Mouse (Mus musculus): ENCODE measurements around the gene Hrc. TPM values are rescaled to one million over a fixed set of nuclear protein-coding genes. Genes with fewer than 3 reads are reported as not detected.
A peak's percentile ranks its signal among the peaks of the same experiment; 100 is the strongest.

Hrc gene
- polyA plus RNA-seq, 1 experiment from 2014 or later = 1.1 TPM

- H3K4me2 ChIP-seq (ENCODE audit: low read depth) = peak overlapping the region; percentile 85
- ATAC-seq (ENCODE audit: insufficient read depth, low FRiP score, low TSS enrichment) = no peak
- peak overlapping the region; percentile 82 for H3K9ac ChIP-seq (ENCODE audit: low read length)
- H3K4me3 ChIP-seq (ENCODE audit: low read depth, low read length) = peak overlapping the region; percentile 81
- H3K4me1 ChIP-seq (ENCODE audit: control insufficient read depth, insufficient read depth, low read length) = peaks cover 11% of the 10 kb centered on the region
- H3K36me3 ChIP-seq (ENCODE audit: control insufficient read depth, insufficient read depth, low read length) = no peaks in the 10 kb centered on the region
- peak; percentile 56 for DNase-seq (ENCODE audit: low spot score)
- H3K27me3 ChIP-seq (ENCODE audit: control insufficient read depth, insufficient read depth, low read length) = peaks cover 30% of the 10 kb centered on the region
- H3K9me3 ChIP-seq (ENCODE audit: control insufficient read depth, low read length) = no peaks in the 10 kb centered on the region
- WGBS = 3% methylated on average over 34 of the region's 35 CpGs
- no peak overlapping the region for H3K27ac ChIP-seq (ENCODE audit: low read depth, low read length)
Measured at GRCm38 (mm10) chr7:45365742-45366651, 30.9 kb downstream of the Hrc start.

GRCm38 (mm10) chr7:45366652-45367019 is 31.5 kb downstream of the Hrc start, which contains the start of gene Ppfia3:
Gene Ppfia3, minus strand, starts transcription at chr7:45367019.
- Histone ChIP-seq H3K4me3 (ENCODE audit: low read depth, low read length) (peak within 1 kb of the TSS; percentile 81), H3K27ac (ENCODE audit: low read depth, low read length) (peak within 1 kb of the TSS; percentile 15), H3K36me3 (ENCODE audit: control insufficient read depth, insufficient read depth, low read length) (no peaks in the 10 kb centered on the region), H3K9me3 (ENCODE audit: control insufficient read depth, low read length) (no peaks in the 10 kb centered on the region), H3K4me2 (ENCODE audit: low read depth) (peak within 1 kb of the TSS; percentile 85), H3K9ac (ENCODE audit: low read length) (peak within 1 kb of the TSS; percentile 82), H3K27me3 (ENCODE audit: control insufficient read depth, insufficient read depth, low read length) (peaks cover 30% of the 10 kb centered on the region), H3K4me1 (ENCODE audit: control insufficient read depth, insufficient read depth, low read length) (peaks cover 13% of the 10 kb centered on the region)
- 2% methylated on average over 22 of the region's 26 CpGs for WGBS
- ATAC-seq (ENCODE audit: insufficient read depth, low FRiP score, low TSS enrichment) = peak; percentile 36
- DNase-seq (ENCODE audit: low spot score) = no peak

GRCm38 (mm10) chr7:45367020-45367880 is 32.2 kb downstream of the Hrc start:
- peaks cover 13% of the 10 kb centered on the region for H3K4me1 ChIP-seq (ENCODE audit: control insufficient read depth, insufficient read depth, low read length)
- DNase-seq (ENCODE audit: low spot score) = peak; percentile 96
- H3K36me3 ChIP-seq (ENCODE audit: control insufficient read depth, insufficient read depth, low read length) = no peaks in the 10 kb centered on the region
- peak overlapping the region; percentile 15 for H3K27ac ChIP-seq (ENCODE audit: low read depth, low read length)
- H3K4me3 ChIP-seq (ENCODE audit: low read depth, low read length) = peak overlapping the region; percentile 81
- WGBS = under 1% methylated on average over 68 of the region's 70 CpGs
- peak overlapping the region; percentile 82 for H3K9ac ChIP-seq (ENCODE audit: low read length)
- H3K4me2 ChIP-seq (ENCODE audit: low read depth) = peak overlapping the region; percentile 85
- no peaks in the 10 kb centered on the region for H3K9me3 ChIP-seq (ENCODE audit: control insufficient read depth, low read length)
- peaks cover 27% of the 10 kb centered on the region for H3K27me3 ChIP-seq (ENCODE audit: control insufficient read depth, insufficient read depth, low read length)
- peak; percentile 86 for ATAC-seq (ENCODE audit: insufficient read depth, low FRiP score, low TSS enrichment)

- WGBS = 77% methylated on average over 15 of the region's 15 CpGs
- Histone ChIP-seq H3K27ac (ENCODE audit: low read depth, low read length) (no peak overlapping the region), H3K4me3 (ENCODE audit: low read depth, low read length) (peak overlapping the region; percentile 81), H3K9ac (ENCODE audit: low read length) (no peak overlapping the region), H3K36me3 (ENCODE audit: control insufficient read depth, insufficient read depth, low read length) (no peaks in the 10 kb centered on the region), H3K9me3 (ENCODE audit: control insufficient read depth, low read length) (no peaks in the 10 kb centered on the region), H3K4me1 (ENCODE audit: control insufficient read depth, insufficient read depth, low read length) (peaks cover 13% of the 10 kb centered on the region), H3K27me3 (ENCODE audit: control insufficient read depth, insufficient read depth, low read length) (peaks cover 23% of the 10 kb centered on the region), H3K4me2 (ENCODE audit: low read depth) (peak overlapping the region; percentile 85)
- DNase-seq (ENCODE audit: low spot score) (no peak), ATAC-seq (ENCODE audit: insufficient read depth, low FRiP score, low TSS enrichment) (no peak)
Measured at GRCm38 (mm10) chr7:45368178-45368577, 33.1 kb downstream of the Hrc start.

DNA sequence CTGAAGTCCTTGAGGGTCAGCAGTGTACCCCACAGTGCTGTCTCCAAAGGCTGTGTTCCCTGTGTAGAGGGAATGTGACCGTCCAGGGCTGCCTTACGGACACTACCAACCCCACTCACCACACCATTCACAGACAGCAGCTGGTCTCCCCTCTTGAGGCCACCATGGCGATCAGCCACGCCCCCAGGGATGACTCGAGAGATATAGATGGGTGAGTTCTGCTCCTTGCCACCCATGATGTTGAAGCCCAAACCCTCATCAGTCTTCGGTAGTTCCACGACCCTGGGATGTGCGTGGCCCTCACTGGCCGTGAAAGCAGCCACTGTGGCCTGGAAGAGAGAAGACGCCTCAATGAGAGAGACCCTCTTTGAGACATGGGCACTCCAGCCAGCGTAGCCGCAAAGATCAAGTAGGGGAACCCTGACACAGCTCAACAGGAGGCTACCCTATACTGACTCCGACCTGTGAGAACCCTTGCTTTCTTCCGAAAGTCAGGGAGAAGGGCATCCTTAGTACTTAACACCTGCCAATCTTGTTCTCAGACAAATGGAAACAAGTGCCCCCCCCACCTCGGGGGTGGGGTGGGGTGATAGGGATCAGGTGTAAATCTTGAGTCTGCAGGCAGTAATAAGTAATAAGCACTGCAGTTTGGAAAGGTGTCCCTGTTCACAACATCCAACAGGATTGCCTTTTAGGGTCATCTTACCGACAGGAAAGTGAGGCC is 34.1 kb downstream of the Hrc start:
- peaks cover 23% of the 10 kb centered on the region for H3K27me3 ChIP-seq (ENCODE audit: control insufficient read depth, insufficient read depth, low read length)
- peaks cover 13% of the 10 kb centered on the region for H3K4me1 ChIP-seq (ENCODE audit: control insufficient read depth, insufficient read depth, low read length)
- no peak for ATAC-seq (ENCODE audit: insufficient read depth, low FRiP score, low TSS enrichment)
- WGBS = 71% methylated on average over 16 of the region's 16 CpGs
- no peak overlapping the region for H3K9ac ChIP-seq (ENCODE audit: low read length)
- H3K4me2 ChIP-seq (ENCODE audit: low read depth) = peak overlapping the region; percentile 85
- no peaks in the 10 kb centered on the region for H3K9me3 ChIP-seq (ENCODE audit: control insufficient read depth, low read length)
- H3K36me3 ChIP-seq (ENCODE audit: control insufficient read depth, insufficient read depth, low read length) = peaks cover 4% of the 10 kb centered on the region; the same call in 1 of the 2 replicates
- H3K27ac ChIP-seq (ENCODE audit: low read depth, low read length) = no peak overlapping the region
- DNase-seq (ENCODE audit: low spot score) = no peak
- H3K4me3 ChIP-seq (ENCODE audit: low read depth, low read length) = peak overlapping the region; percentile 43; the same call in 1 of the 2 replicates

DNA sequence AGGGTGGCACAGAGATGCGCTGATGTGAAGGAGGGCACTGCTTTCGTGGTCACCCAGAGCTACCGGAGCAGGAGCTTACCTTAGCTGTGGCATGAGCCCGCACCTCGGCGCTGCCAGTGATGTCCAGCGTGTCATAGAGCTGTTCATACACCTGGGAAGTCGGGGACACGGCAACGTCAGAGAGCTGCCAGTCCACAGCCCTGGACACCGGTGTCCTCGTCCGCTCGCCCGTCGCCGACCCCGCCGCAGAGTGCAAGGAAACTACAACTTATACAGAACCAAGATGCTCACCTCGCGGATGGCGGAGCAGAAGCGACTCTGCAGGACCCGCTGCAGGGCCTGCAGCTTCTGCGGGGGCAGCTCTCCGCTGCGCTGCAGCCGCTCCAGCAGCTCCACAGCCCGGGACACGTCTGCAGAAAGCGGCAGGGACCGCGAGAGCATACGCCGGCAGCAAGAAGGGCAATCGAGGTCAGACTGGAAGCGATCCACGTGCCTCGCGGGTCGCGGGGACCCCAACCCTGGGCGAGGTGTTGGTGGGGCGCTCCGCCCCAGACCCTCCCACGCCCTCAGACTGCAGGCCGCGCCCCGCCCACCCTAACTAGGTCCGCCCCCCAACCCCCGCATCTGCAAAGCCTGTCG is 34.9 kb downstream of the Hrc start:
- Histone ChIP-seq H3K9ac (ENCODE audit: low read length) (peak overlapping the region; percentile 52), H3K36me3 (ENCODE audit: control insufficient read depth, insufficient read depth, low read length) (peaks cover 4% of the 10 kb centered on the region; the same call in 1 of the 2 replicates), H3K27ac (ENCODE audit: low read depth, low read length) (no peak overlapping the region), H3K9me3 (ENCODE audit: control insufficient read depth, low read length) (no peaks in the 10 kb centered on the region), H3K4me3 (ENCODE audit: low read depth, low read length) (peak overlapping the region; percentile 43), H3K4me2 (ENCODE audit: low read depth) (peak overlapping the region; percentile 85), H3K27me3 (ENCODE audit: control insufficient read depth, insufficient read depth, low read length) (peaks cover 23% of the 10 kb centered on the region), H3K4me1 (ENCODE audit: control insufficient read depth, insufficient read depth, low read length) (peaks cover 13% of the 10 kb centered on the region)
- ATAC-seq (ENCODE audit: insufficient read depth, low FRiP score, low TSS enrichment) (no peak), DNase-seq (ENCODE audit: low spot score) (no peak)
- 7% methylated on average over 50 of the region's 52 CpGs for WGBS

DNA sequence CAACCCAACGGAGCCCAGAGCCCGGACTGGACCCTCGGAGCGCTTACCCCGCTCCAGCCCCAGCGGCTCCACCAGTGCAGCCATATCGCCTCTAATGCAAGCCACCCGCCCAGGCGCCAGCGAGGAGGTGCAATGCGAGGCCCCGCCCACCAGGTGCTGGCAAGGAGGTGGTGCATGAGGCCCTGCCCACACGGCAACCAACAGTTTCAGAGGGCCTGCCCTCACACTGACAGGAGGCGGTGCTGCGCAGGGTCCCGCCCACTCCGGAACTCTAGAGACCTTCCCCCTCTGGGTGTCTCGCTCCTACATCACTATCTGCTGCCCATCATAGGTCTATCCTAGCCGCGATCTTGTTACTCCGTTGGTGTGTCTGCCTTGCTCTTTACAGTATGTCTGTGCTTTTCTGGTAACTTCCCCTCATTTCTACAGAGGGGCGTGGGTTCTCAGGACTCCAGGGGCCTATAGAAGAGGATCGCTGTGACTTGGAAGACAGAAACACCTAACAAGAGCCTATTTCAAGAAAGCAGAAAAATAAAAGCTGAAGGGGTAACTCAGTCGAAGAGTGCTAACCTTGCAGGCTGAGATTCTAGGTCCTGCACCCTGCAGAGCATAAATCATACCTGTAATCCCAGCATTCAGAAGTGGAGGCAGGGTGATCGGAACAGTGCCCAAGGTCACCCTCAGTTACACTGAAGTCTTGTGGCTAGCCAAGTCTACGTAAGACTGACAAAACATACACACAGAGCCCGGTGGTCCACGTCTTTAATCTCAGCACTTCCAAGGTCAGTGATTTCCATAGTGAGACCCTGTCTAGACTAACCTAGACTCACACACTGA is 35.6 kb downstream of the Hrc start, which contains the start of gene Lin7b:
Gene Lin7b (minus strand): TSS at position 109 of the 837 bp plus-strand sequence.
- Histone ChIP-seq H3K36me3 (ENCODE audit: control insufficient read depth, insufficient read depth, low read length) (peaks cover 5% of the 10 kb centered on the region), H3K9me3 (ENCODE audit: control insufficient read depth, low read length) (no peaks in the 10 kb centered on the region), H3K27me3 (ENCODE audit: control insufficient read depth, insufficient read depth, low read length) (peaks cover 20% of the 10 kb centered on the region), H3K4me1 (ENCODE audit: control insufficient read depth, insufficient read depth, low read length) (peaks cover 13% of the 10 kb centered on the region), H3K4me2 (ENCODE audit: low read depth) (peak within 1 kb of the TSS; percentile 85), H3K9ac (ENCODE audit: low read length) (peak within 1 kb of the TSS; percentile 52), H3K27ac (ENCODE audit: low read depth, low read length) (no peak within 1 kb of the TSS), H3K4me3 (ENCODE audit: low read depth, low read length) (peak within 1 kb of the TSS; percentile 43)
- peak; percentile 65 for ATAC-seq (ENCODE audit: insufficient read depth, low FRiP score, low TSS enrichment)
- DNase-seq (ENCODE audit: low spot score) = peak; percentile 86
- WGBS = 12% methylated on average over 28 of the region's 28 CpGs

Data from neural tube, embryonic 11.5 days (tissue).